Mouse (Mus musculus) brain, adult 2 months (tissue): ENCODE results near the gene Olfr1293-ps.

ENCODE experiments used
- DNase-seq: peaks from one replicate; pipeline ENCODE4 v3.0.0; 2011; ENCODE audit warnings: low read depth, low spot score

Gene Olfr1293-ps

DNA sequence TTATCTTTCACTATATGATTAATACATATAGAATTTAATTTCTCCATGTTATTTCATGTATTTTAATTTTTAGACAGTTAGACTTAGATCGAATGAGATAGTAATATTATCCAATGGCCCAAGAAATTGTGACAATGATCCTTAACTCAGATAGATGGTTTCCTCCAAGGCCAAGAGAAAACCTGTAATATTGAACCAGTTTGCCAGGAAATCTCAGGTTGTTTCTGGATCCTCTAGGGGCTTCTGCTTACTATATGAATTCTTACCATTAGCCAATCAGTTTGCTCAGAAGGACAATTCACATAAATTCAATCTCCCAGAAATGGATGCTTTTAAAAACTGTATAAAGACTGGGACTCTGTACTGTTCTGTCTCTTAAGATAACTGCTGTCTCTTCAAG lies at the start of gene Olfr1293-ps:
Gene Olfr1293-ps, plus strand, starts transcription at position 301 of the 400 bp plus-strand sequence.
- no peak for DNase-seq

DNA sequence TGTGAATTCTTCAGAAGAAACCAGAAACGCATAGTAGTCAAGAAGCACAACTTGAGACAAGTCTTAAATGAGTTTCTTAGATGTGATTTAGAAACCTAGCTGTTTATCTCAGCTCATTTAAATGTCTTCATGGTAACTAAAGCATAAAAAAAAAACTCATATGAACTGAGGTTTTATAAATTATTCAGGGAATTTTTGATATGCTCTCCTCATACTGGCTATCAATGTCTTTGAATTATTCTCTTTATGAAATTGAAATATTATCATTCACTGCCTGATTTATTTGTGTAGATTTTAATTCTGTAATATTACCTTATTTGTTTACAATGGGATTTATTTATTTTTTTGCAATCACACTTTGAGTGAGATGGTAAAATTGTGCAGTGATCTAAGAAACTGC lies 44.5 kb upstream of the Olfr1293-ps start, which contains the start of gene Olfr1289:
Gene Olfr1289, plus strand, starts transcription at position 301 of the 400 bp plus-strand sequence.
- no peak for DNase-seq

DNA sequence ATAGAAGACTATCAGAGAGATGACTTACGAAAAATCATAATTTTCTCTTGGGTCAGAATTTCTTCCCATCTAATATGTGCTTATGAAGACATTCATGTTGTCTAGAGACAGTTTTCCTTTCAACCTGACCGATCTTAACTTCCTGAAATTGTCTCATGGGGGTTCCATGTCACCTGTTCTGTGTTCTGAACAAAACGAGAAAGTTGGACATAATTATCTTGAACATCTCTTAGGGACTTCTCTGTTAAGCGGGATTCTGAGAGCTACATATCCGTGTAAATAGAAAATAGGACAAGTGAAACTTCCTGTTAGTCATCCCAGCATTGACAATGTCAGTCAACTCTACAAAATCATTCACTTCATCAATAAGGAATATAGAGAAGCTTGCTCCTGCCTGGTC lies 31.3 kb upstream of the Olfr1293-ps start, which contains the start of gene Olfr1290:
Gene Olfr1290, minus strand, starts transcription at position 101 of the 400 bp plus-strand sequence.
- no peak for DNase-seq

DNA sequence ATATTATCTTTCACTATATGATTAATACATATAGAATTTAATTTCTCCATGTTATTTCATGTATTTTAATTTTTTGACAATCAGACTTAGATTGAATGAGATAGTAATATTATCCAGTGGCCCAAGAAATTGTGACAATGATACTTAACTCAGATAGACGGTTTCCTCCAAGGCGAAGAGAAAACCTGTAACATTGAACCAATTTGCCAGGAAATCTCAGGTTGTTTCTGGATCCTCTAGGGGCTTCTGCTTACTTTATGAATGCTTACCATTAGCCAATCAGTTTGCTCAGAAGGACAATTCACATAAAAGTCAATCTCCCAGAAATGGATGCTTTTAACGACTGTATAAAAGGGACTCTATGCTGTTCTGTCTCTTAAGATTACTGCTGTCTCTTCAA lies 28.1 kb upstream of the Olfr1293-ps start, which contains the start of gene Olfr1291-ps1:
Gene Olfr1291-ps1, plus strand, starts transcription at position 301 of the 400 bp plus-strand sequence.
- no peak for DNase-seq

GRCm38 (mm10) chr2:111517451-111517850 lies 7.6 kb upstream of the Olfr1293-ps start:
- DNase-seq: no peak

- DNase-seq: no peak
These were observed 15.2 kb downstream of the Olfr1293-ps start, which contains the start of gene Olfr1294 for GRCm38 (mm10) chr2:111540191-111540590. Gene Olfr1294 (minus strand): TSS chr2:111540291.

DNA sequence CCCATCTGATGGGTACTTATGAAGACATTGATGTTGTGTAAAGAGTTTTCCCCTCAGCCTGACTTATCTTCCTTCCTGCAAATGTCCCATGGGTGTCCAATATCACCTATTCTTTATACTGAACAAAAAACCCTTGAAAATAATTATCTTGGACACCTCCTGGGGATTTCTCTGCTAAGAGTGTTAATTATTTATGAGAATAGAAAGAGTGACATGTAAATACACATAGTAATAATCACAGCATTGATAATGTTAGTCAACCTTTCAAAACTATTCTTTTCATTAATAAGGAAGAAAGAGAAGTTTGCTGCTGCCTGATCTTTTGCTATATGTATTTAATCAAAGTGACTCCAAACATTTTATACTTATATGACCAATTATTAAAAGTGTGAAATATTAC lies 44.6 kb downstream of the Olfr1293-ps start, which contains the start of gene Olfr1295:
Gene Olfr1295, minus strand, starts transcription at position 101 of the 400 bp plus-strand sequence.
- DNase-seq: no peak
